Mouse (Mus musculus) intestine, embryonic 16.5 days (tissue): ENCODE measurements at regions not wholly inside any gene's neighbourhood (a gene's known extent, or its start where the extent isn't known, plus 50 kb on each side); places are given as distances from the start of the nearest gene placed in this dataset.

ENCODE experiments used
- ATAC-seq: fragments of 200-750 bp; cut with Nextera tagmentation; 2 replicates; pipeline ENCODE4 v1.8.0; 2017; ENCODE audit warnings: moderate TSS enrichment, moderate library complexity
- H3K27ac ChIP-seq: fragments of 300-500 bp; sonication (generic); 2 replicates; pipeline ENCODE4 v1.5.1; 2014; ENCODE audit warnings: mild to moderate bottlenecking, low read length
- H3K27me3 ChIP-seq: fragments of 300-500 bp; sonication (generic); replicated peaks from 2 replicates; pipeline ENCODE4 v1.6.1; 2014; ENCODE audit warnings: low read length, control low read depth, mixed read lengths; ENCODE audit not compliant: control insufficient read depth, insufficient read depth
- H3K36me3 ChIP-seq: fragments of 300-500 bp; sonication (generic); 2 replicates; pipeline ENCODE4 v1.6.1; 2014; ENCODE audit warnings: low read length, control low read depth; ENCODE audit not compliant: control insufficient read depth, insufficient read depth
- H3K4me1 ChIP-seq: fragments of 300-500 bp; sonication (generic); 2 replicates; pipeline ENCODE4 v1.6.1; 2014; ENCODE audit warnings: low read length, control low read depth, mixed read lengths; ENCODE audit not compliant: control insufficient read depth, insufficient read depth
- H3K4me2 ChIP-seq: fragments of 300-500 bp; sonication (generic); 2 replicates; pipeline ENCODE4 v1.6.1; 2014; ENCODE audit warnings: low read depth, low read length, control low read depth
- H3K4me3 ChIP-seq: fragments of 300-500 bp; sonication (generic); 2 replicates; pipeline ENCODE4 v1.5.1; 2014; ENCODE audit warnings: mild to moderate bottlenecking, low read length
- H3K9ac ChIP-seq: fragments of 300-500 bp; sonication (generic); 2 replicates; pipeline ENCODE4 v1.6.1; 2014; ENCODE audit warnings: low read depth, low read length
- H3K9me3 ChIP-seq: fragments of 300-500 bp; sonication (generic); 2 replicates; pipeline ENCODE4 v1.6.1; 2016; ENCODE audit warnings: low read length, control low read depth; ENCODE audit not compliant: control insufficient read depth
- whole genome bisulfite sequencing: fragments of 180-500 bp; shearing (Covaris S2); extraction: QIAGEN DNeasy Blood & Tissue Kit; methylation state at CpG from one replicate; pipeline ENCODE4 v1.1.7; 2014; 5-methylcytosine and 5-hydroxymethylcytosine counted together

DNA sequence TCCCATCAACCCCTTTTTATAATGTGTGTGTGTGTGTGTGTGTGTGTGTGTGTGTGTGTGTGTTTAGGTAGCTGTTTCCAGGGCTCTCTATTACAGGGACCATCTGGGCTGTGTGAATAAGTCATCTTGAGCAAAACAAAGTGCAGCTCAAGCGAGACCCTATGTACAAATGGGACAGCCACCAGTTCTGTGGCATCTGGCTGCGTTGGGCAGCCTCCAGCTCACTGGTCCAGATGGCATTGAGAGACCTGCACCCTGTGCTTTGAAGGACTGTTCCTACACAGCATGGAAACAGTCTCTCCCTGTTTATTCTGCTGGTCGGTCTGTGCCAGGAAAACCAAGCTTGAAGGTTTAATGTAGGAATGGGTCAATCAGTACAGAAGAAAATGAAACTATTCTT lies 311.4 kb upstream of the Cdyl start:
- no peaks in the 10 kb centered on the region for H3K36me3 ChIP-seq
- no peak overlapping the region for H3K4me2 ChIP-seq
- WGBS: 69% methylated on average over 3 of the region's 3 CpGs
- no peak overlapping the region for H3K9ac ChIP-seq
- no peak for ATAC-seq
- no peaks in the 10 kb centered on the region for H3K9me3 ChIP-seq
- no peak overlapping the region for H3K27ac ChIP-seq
- H3K4me3 ChIP-seq: no peak overlapping the region
- no peaks in the 10 kb centered on the region for H3K4me1 ChIP-seq
- H3K27me3 ChIP-seq: no peaks in the 10 kb centered on the region

DNA sequence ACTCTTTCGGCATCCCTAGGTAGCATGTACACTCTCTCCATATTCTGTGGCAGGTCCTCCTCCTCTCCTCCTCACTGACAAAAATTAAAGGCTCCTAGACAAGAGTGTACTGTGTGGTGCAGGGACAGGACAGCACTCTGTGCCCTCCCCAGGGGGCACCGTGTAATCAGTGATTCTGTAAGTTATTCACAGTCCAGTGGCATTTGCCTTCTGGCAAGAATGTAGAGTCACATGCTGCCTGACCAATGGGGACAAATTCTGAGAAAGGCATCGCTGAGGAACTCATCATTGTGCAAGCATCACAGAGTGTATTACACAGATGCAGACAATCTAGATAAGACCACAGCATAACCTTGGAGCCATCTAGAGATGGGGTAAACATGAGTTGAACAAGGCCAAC lies 300.3 kb upstream of the Cdyl start:
- H3K4me1 ChIP-seq: no peaks in the 10 kb centered on the region
- no peak overlapping the region for H3K4me3 ChIP-seq
- no peak overlapping the region for H3K4me2 ChIP-seq
- H3K27me3 ChIP-seq: no peaks in the 10 kb centered on the region
- H3K27ac ChIP-seq: no peak overlapping the region
- ATAC-seq: no peak
- no peaks in the 10 kb centered on the region for H3K36me3 ChIP-seq
- H3K9ac ChIP-seq: no peak overlapping the region
- 84% methylated on average over 3 of the region's 3 CpGs for WGBS
- no peaks in the 10 kb centered on the region for H3K9me3 ChIP-seq

DNA sequence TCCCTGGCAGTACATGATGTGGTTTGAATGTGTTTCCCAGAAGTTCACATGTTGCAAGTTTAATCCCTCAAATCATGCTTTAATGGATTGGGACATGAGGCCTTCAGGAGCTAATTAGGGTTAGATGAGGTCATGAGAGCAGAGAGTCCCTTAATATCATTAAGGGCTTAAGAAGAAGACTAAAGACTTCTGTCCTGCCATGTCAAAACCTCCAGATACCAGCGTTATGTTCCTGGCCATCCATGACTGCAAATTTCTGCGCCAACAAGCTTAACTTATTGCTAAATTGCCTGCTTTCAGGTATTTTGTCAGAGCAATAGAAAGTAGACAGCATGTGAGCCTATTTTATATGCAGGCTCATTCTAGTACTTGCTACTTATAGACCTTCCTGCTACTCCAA lies 282.1 kb upstream of the Cdyl start:
- ATAC-seq: no peak
- Histone ChIP-seq H3K27me3 (no peaks in the 10 kb centered on the region), H3K27ac (no peak overlapping the region), H3K4me3 (no peak overlapping the region), H3K4me1 (no peaks in the 10 kb centered on the region), H3K36me3 (no peaks in the 10 kb centered on the region), H3K9ac (no peak overlapping the region), H3K9me3 (no peaks in the 10 kb centered on the region), H3K4me2 (no peak overlapping the region)
- WGBS: 87% methylated on average over 2 of the region's 2 CpGs

DNA sequence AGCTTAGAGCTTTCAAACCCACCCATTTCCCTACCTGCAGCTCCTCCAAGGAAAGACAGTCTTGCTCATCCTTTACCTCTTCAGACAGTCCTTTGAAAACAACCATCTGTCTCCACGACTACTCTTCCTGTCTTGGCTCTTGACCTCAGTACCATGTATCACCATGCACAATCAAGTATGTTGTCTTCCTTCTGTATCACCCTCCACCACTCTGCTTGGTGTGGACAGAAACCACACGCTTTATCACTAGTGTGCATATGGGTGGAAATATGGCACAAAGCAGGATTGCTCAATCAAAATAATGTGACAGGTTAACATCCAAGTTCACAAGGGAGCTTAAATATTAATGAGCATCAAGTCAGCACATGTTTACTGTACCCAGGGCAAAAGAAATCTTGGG lies 280.1 kb upstream of the Cdyl start:
- H3K4me1 ChIP-seq: 0 out of 2 replicates have a peak, but pooled peaks cover 2% of the 10 kb centered on the region
- 83% methylated on average over 2 of the region's 2 CpGs for WGBS
- ATAC-seq: no peak

DNA sequence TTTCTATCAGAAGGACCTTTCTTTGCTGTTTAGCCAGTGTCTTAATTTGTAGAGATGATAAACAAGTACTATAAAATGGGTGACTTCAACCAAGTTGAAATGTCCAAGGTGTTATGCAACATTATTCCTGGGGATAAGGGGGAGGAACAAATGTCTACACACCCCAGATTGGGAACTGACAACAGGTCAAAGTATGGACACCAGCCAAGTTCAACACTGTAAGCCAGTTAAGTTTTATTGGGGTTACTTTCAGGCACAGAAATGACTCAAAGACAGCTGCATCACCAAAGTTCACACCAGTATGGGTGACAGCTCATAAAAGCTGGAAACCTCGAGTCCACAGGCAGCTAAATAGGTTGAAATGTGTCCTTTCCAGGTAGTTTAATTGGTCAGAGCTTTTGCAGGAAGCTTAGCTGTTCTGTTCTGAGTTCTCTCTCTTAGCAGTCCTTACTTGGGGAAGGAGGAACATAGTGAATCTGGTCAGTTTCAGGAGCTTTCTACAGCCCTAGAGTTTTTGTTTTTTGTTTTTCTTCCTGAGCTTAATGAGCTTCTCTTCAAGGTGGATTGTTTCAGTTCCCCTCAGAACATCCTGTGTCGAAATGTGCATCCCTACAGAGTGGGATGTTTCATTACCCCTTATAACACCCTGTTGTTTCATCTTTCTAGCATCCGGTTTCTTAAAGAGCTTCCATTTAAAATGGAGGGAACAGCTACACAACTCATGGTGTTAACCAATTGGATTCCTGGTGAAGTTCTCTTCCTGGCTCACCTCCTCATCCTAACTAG lies 279.2 kb upstream of the Cdyl start:
- 0 out of 2 replicates have a peak, but pooled peaks cover 2% of the 10 kb centered on the region for H3K4me1 ChIP-seq
- H3K27me3 ChIP-seq: no peaks in the 10 kb centered on the region
- no peaks in the 10 kb centered on the region for H3K36me3 ChIP-seq
- no peak overlapping the region for H3K4me2 ChIP-seq
- no peak overlapping the region for H3K4me3 ChIP-seq
- H3K9me3 ChIP-seq: no peaks in the 10 kb centered on the region
- WGBS: 62% methylated on average over 3 of the region's 3 CpGs
- H3K27ac ChIP-seq: no peak overlapping the region
- peak; percentile 25; the same call in 1 of the 2 replicates for ATAC-seq
- H3K9ac ChIP-seq: no peak overlapping the region

More for the DNA sequence above, 280.1 kb upstream of the Cdyl start:
- H3K4me2 ChIP-seq: no peak overlapping the region
- H3K9me3 ChIP-seq: no peaks in the 10 kb centered on the region
- H3K4me3 ChIP-seq: no peak overlapping the region
- no peak overlapping the region for H3K9ac ChIP-seq
- no peaks in the 10 kb centered on the region for H3K27me3 ChIP-seq
- no peak overlapping the region for H3K27ac ChIP-seq
- no peaks in the 10 kb centered on the region for H3K36me3 ChIP-seq

DNA sequence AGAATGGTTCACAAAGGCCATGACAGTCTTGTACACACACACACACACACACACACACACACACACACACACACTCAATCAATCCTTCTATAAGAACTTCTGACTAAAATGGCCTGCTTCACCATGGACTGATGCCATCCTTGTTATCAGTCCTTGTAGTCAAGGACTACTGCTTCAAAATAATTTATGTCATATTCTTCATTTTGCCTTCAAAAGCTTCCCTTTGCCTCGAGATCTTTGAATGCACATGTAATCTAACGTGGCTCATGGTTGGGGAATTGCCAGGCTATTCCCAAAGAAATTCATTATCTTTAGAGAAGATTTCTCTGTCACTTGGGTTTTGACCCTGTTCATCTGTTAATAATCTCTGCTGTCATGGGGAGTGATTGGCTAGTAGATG lies 278.0 kb upstream of the Cdyl start:
- no peak overlapping the region for H3K4me2 ChIP-seq
- H3K27ac ChIP-seq: no peak overlapping the region
- H3K9me3 ChIP-seq: no peaks in the 10 kb centered on the region
- H3K36me3 ChIP-seq: no peaks in the 10 kb centered on the region
- no peaks in the 10 kb centered on the region for H3K27me3 ChIP-seq
- no peak overlapping the region for H3K9ac ChIP-seq
- H3K4me1 ChIP-seq: 0 out of 2 replicates have a peak, but pooled peaks cover 2% of the 10 kb centered on the region
- 70% methylated on average over 2 of the region's 2 CpGs for WGBS
- no peak for ATAC-seq
- no peak overlapping the region for H3K4me3 ChIP-seq

DNA sequence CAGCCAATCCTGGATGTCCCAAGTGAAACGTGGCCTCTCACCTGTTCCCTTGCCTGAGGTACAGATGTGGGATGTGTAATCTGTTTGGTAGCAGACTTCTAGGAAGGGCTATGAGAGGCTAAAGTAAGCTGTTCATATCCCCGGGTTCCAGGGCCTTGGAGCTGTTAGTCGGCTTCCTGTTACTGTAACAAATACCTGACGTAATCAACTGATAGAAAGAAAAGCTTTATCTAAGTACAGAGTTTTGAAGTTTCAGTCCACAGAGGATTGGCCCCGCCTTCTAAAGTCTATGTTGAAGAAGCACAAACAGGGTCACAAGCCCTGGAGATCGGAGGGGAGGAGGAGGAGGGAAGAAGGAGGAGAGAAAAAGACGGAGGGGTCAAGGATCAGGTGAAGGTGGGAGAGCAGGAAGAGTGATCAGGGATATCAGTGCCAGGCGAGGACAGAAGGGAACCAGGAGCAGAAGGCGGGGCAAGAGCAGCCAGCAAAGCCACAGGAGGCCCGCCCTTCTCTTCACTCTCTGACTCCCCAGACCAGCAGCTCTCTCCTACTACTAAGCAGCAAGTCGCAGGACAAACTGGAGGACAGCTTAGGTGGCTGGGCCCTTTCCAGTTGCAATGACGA lies 276.5 kb upstream of the Cdyl start:
- Histone ChIP-seq H3K9ac (peak overlapping the region; percentile 38; the same call in 1 of the 2 replicates), H3K9me3 (no peaks in the 10 kb centered on the region), H3K4me2 (peak overlapping the region; percentile 33), H3K4me3 (no peak overlapping the region), H3K4me1 (0 out of 2 replicates have a peak, but pooled peaks cover 2% of the 10 kb centered on the region), H3K27ac (peak overlapping the region; percentile 52; the same call in 1 of the 2 replicates), H3K36me3 (no peaks in the 10 kb centered on the region), H3K27me3 (no peaks in the 10 kb centered on the region)
- 39% methylated on average over 12 of the region's 12 CpGs for WGBS
- peak; percentile 91 for ATAC-seq

DNA sequence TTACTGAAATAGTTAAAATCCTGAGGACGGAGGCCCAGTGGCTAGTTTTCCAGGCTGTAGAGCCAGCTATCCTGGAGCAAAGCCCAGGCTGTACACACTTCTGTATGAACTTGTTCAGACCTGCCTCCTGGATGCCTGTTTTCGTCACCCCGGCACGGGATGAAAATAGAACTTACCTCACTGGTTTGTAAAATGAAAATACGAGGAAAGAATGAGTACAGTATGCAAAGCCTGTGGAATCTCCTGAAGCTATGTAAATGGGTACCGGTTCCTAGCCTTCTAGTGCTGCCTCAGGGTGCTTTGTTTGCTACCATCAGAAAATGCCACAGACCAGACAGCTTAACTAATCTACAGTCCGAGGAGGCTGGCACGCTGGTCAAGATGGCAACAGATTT lies 276.0 kb upstream of the Cdyl start:
- ATAC-seq: peak; percentile 68

DNA sequence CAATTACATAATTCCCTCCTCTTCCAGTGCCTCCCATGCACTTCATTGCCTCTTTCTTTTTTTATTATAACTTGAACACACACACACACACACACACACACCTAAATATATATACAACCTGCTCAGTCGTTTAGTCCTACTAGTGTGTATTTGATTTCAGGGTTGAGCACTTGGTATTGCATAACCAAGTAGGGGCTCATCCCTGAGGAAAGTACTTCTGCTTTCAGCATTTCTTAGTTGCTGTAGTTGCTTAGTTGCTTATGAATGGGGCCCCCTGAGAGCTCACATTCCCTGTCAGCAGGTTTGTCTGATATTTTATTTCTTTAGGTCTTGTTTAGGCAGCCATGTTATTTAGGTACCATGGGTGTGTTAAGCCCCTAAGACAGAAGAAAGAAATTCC lies 271.3 kb upstream of the Cdyl start:
- Histone ChIP-seq H3K9ac (no peak overlapping the region), H3K9me3 (no peaks in the 10 kb centered on the region), H3K36me3 (no peaks in the 10 kb centered on the region), H3K27ac (no peak overlapping the region), H3K4me1 (0 out of 2 replicates have a peak, but pooled peaks cover 2% of the 10 kb centered on the region), H3K4me3 (no peak overlapping the region), H3K27me3 (no peaks in the 10 kb centered on the region), H3K4me2 (no peak overlapping the region)
- 39% methylated on average over 1 of the region's 1 CpGs for WGBS
- no peak for ATAC-seq

More for the DNA sequence above, 276.0 kb upstream of the Cdyl start:
- 0 out of 2 replicates have a peak, but pooled peaks cover 2% of the 10 kb centered on the region for H3K4me1 ChIP-seq
- WGBS: 48% methylated on average over 8 of the region's 8 CpGs
- H3K4me2 ChIP-seq: peak overlapping the region; percentile 33; the same call in 1 of the 2 replicates
- no peak overlapping the region for H3K4me3 ChIP-seq
- H3K9ac ChIP-seq: peak overlapping the region; percentile 38; the same call in 1 of the 2 replicates
- no peaks in the 10 kb centered on the region for H3K9me3 ChIP-seq
- H3K27ac ChIP-seq: peak overlapping the region; percentile 52; the same call in 1 of the 2 replicates
- no peaks in the 10 kb centered on the region for H3K36me3 ChIP-seq
- no peaks in the 10 kb centered on the region for H3K27me3 ChIP-seq
